Mouse (Mus musculus): ENCODE measurements around the gene Fgf9. TPM values are rescaled to one million over a fixed set of nuclear protein-coding genes. Genes with fewer than 3 reads are reported as not detected.

Gene Fgf9
- polyA plus RNA-seq, 1 experiment = 0.11 TPM

GRCm38 (mm10) chr14:58089486-58089885 lies 19.1 kb downstream of the Fgf9 start:
- Histone ChIP-seq H3K27me3 (ENCODE audit: control insufficient read depth, insufficient read depth, low read length) (no peaks in the 10 kb centered on the region), H3K27ac (ENCODE audit: control insufficient read depth, insufficient read depth, low read depth, low read length) (no peak overlapping the region), H3K4me1 (ENCODE audit: control insufficient read depth, insufficient read depth, low read length) (no peaks in the 10 kb centered on the region), H3K4me3 (ENCODE audit: control insufficient read depth, low read depth, low read length) (no peak overlapping the region), H3K36me3 (ENCODE audit: control insufficient read depth, insufficient read depth, low read length) (no peaks in the 10 kb centered on the region)
- TF ChIP-seq CTCF (IDR thresholded peaks at IDR 0.05; ENCODE audit: control insufficient read depth, insufficient read depth, insufficient replicate concordance, low read depth, low read length) (no peak), POLR2A (IDR thresholded peaks at IDR 0.05; ENCODE audit: control insufficient read depth, low read depth, low read length) (no peak)

- no peaks in the 10 kb centered on the region for H3K27me3 ChIP-seq (ENCODE audit: control insufficient read depth, insufficient read depth, low read length)
- H3K36me3 ChIP-seq (ENCODE audit: control insufficient read depth, insufficient read depth, low read length) = no peaks in the 10 kb centered on the region
- TF ChIP-seq POLR2A (IDR thresholded peaks at IDR 0.05; ENCODE audit: control insufficient read depth, low read depth, low read length) (no peak), CTCF (IDR thresholded peaks at IDR 0.05; ENCODE audit: control insufficient read depth, insufficient read depth, insufficient replicate concordance, low read depth, low read length) (no peak)
- H3K4me3 ChIP-seq (ENCODE audit: control insufficient read depth, low read depth, low read length) = no peak overlapping the region
- no peak overlapping the region for H3K27ac ChIP-seq (ENCODE audit: control insufficient read depth, insufficient read depth, low read depth, low read length)
- no peaks in the 10 kb centered on the region for H3K4me1 ChIP-seq (ENCODE audit: control insufficient read depth, insufficient read depth, low read length)
These were observed 21.0 kb downstream of the Fgf9 start for GRCm38 (mm10) chr14:58091321-58091720.

- TF ChIP-seq POLR2A (IDR thresholded peaks at IDR 0.05; ENCODE audit: control insufficient read depth, low read depth, low read length) = no peak
- TF ChIP-seq CTCF (IDR thresholded peaks at IDR 0.05; ENCODE audit: control insufficient read depth, insufficient read depth, insufficient replicate concordance, low read depth, low read length) = no peak
- Histone ChIP-seq H3K4me1 (ENCODE audit: control insufficient read depth, insufficient read depth, low read length) (no peaks in the 10 kb centered on the region), H3K36me3 (ENCODE audit: control insufficient read depth, insufficient read depth, low read length) (no peaks in the 10 kb centered on the region), H3K27ac (ENCODE audit: control insufficient read depth, insufficient read depth, low read depth, low read length) (no peak overlapping the region), H3K27me3 (ENCODE audit: control insufficient read depth, insufficient read depth, low read length) (no peaks in the 10 kb centered on the region), H3K4me3 (ENCODE audit: control insufficient read depth, low read depth, low read length) (no peak overlapping the region)
These were observed 29.3 kb downstream of the Fgf9 start for GRCm38 (mm10) chr14:58099599-58099998.

- Histone ChIP-seq H3K4me3 (ENCODE audit: control insufficient read depth, low read depth, low read length) (no peak overlapping the region), H3K4me1 (ENCODE audit: control insufficient read depth, insufficient read depth, low read length) (no peaks in the 10 kb centered on the region), H3K36me3 (ENCODE audit: control insufficient read depth, insufficient read depth, low read length) (no peaks in the 10 kb centered on the region), H3K27ac (ENCODE audit: control insufficient read depth, insufficient read depth, low read depth, low read length) (no peak overlapping the region), H3K27me3 (ENCODE audit: control insufficient read depth, insufficient read depth, low read length) (no peaks in the 10 kb centered on the region)
- no peak for TF ChIP-seq POLR2A (IDR thresholded peaks at IDR 0.05; ENCODE audit: control insufficient read depth, low read depth, low read length)
- no peak for TF ChIP-seq CTCF (IDR thresholded peaks at IDR 0.05; ENCODE audit: control insufficient read depth, insufficient read depth, insufficient replicate concordance, low read depth, low read length)
These were observed 31.0 kb downstream of the Fgf9 start for GRCm38 (mm10) chr14:58101298-58101697.

GRCm38 (mm10) chr14:58104266-58104665 lies 33.9 kb downstream of the Fgf9 start:
- no peaks in the 10 kb centered on the region for H3K36me3 ChIP-seq (ENCODE audit: control insufficient read depth, insufficient read depth, low read length)
- H3K27ac ChIP-seq (ENCODE audit: control insufficient read depth, insufficient read depth, low read depth, low read length) = no peak overlapping the region
- TF ChIP-seq POLR2A (IDR thresholded peaks at IDR 0.05; ENCODE audit: control insufficient read depth, low read depth, low read length) = no peak
- TF ChIP-seq CTCF (IDR thresholded peaks at IDR 0.05; ENCODE audit: control insufficient read depth, insufficient read depth, insufficient replicate concordance, low read depth, low read length) = no peak
- H3K27me3 ChIP-seq (ENCODE audit: control insufficient read depth, insufficient read depth, low read length) = no peaks in the 10 kb centered on the region
- H3K4me3 ChIP-seq (ENCODE audit: control insufficient read depth, low read depth, low read length) = no peak overlapping the region
- no peaks in the 10 kb centered on the region for H3K4me1 ChIP-seq (ENCODE audit: control insufficient read depth, insufficient read depth, low read length)

GRCm38 (mm10) chr14:58105596-58105995 lies 35.2 kb downstream of the Fgf9 start:
- Histone ChIP-seq H3K36me3 (ENCODE audit: control insufficient read depth, insufficient read depth, low read length) (no peaks in the 10 kb centered on the region), H3K4me3 (ENCODE audit: control insufficient read depth, low read depth, low read length) (no peak overlapping the region), H3K27ac (ENCODE audit: control insufficient read depth, insufficient read depth, low read depth, low read length) (no peak overlapping the region), H3K27me3 (ENCODE audit: control insufficient read depth, insufficient read depth, low read length) (no peaks in the 10 kb centered on the region), H3K4me1 (ENCODE audit: control insufficient read depth, insufficient read depth, low read length) (no peaks in the 10 kb centered on the region)
- no peak for TF ChIP-seq POLR2A (IDR thresholded peaks at IDR 0.05; ENCODE audit: control insufficient read depth, low read depth, low read length)
- TF ChIP-seq CTCF (IDR thresholded peaks at IDR 0.05; ENCODE audit: control insufficient read depth, insufficient read depth, insufficient replicate concordance, low read depth, low read length) = no peak

- Histone ChIP-seq H3K27me3 (ENCODE audit: control insufficient read depth, insufficient read depth, low read length) (no peaks in the 10 kb centered on the region), H3K27ac (ENCODE audit: control insufficient read depth, insufficient read depth, low read depth, low read length) (no peak overlapping the region), H3K4me3 (ENCODE audit: control insufficient read depth, low read depth, low read length) (no peak overlapping the region), H3K36me3 (ENCODE audit: control insufficient read depth, insufficient read depth, low read length) (no peaks in the 10 kb centered on the region), H3K4me1 (ENCODE audit: control insufficient read depth, insufficient read depth, low read length) (no peaks in the 10 kb centered on the region)
- TF ChIP-seq CTCF (IDR thresholded peaks at IDR 0.05; ENCODE audit: control insufficient read depth, insufficient read depth, insufficient replicate concordance, low read depth, low read length) (no peak), POLR2A (IDR thresholded peaks at IDR 0.05; ENCODE audit: control insufficient read depth, low read depth, low read length) (no peak)
These were observed 39.3 kb downstream of the Fgf9 start for GRCm38 (mm10) chr14:58109601-58110000.

- Histone ChIP-seq H3K27ac (ENCODE audit: control insufficient read depth, insufficient read depth, low read depth, low read length) (no peak overlapping the region), H3K36me3 (ENCODE audit: control insufficient read depth, insufficient read depth, low read length) (no peaks in the 10 kb centered on the region), H3K27me3 (ENCODE audit: control insufficient read depth, insufficient read depth, low read length) (no peaks in the 10 kb centered on the region), H3K4me1 (ENCODE audit: control insufficient read depth, insufficient read depth, low read length) (no peaks in the 10 kb centered on the region), H3K4me3 (ENCODE audit: control insufficient read depth, low read depth, low read length) (no peak overlapping the region)
- TF ChIP-seq CTCF (IDR thresholded peaks at IDR 0.05; ENCODE audit: control insufficient read depth, insufficient read depth, insufficient replicate concordance, low read depth, low read length) = no peak
- TF ChIP-seq POLR2A (IDR thresholded peaks at IDR 0.05; ENCODE audit: control insufficient read depth, low read depth, low read length) = no peak
These were observed 41.2 kb downstream of the Fgf9 start for GRCm38 (mm10) chr14:58111562-58111961.

Data from testis, adult 2 months (tissue).